Mouse (Mus musculus) left cerebral cortex, adult 18-20 months (tissue): ENCODE measurements around the gene D5Ertd579e. TPM values are rescaled to one million over a fixed set of nuclear protein-coding genes. Genes with fewer than 3 reads are reported as not detected.
A peak's percentile ranks its signal among the peaks of the same experiment; 100 is the strongest.

Source experiments
- DNase-seq, 2 experiments: peaks; one replicate each; pipeline ENCODE4 v3.0.0; 2021 to 2022; ENCODE audit warnings: low spot score in 2 of 2, mixed read lengths in 1 of 2
- long read RNA-seq, 2 experiments: library from polyadenylated mRNA; stranded (forward); transcript quantifications; one replicate each; pipeline ENCODE4 v2.0.0; 2021
- total RNA-seq, 2 experiments: library from RNA; stranded (reverse); gene quantifications; 2 replicates each; pipeline ENCODE4 v1.2.3; 2021

The D5Ertd579e gene
- 10 to 100 TPM; 91.9 to 94.7 TPM for total RNA-seq
- long read RNA-seq, experiment 1, full-length matches to known transcripts, result 22 of 51 reads
- long read RNA-seq, experiment 1, partial matches to known transcripts, result 5 of 51 reads
- long read RNA-seq, experiment 1, other reads (novel, unspliced or antisense), result 24 of 51 reads
- long read RNA-seq, experiment 2, full-length matches to known transcripts, result 8 of 30 reads
- long read RNA-seq, experiment 2, partial matches to known transcripts, result 8 of 30 reads
- long read RNA-seq, experiment 2, other reads (novel, unspliced or antisense), result 14 of 30 reads

DNA sequence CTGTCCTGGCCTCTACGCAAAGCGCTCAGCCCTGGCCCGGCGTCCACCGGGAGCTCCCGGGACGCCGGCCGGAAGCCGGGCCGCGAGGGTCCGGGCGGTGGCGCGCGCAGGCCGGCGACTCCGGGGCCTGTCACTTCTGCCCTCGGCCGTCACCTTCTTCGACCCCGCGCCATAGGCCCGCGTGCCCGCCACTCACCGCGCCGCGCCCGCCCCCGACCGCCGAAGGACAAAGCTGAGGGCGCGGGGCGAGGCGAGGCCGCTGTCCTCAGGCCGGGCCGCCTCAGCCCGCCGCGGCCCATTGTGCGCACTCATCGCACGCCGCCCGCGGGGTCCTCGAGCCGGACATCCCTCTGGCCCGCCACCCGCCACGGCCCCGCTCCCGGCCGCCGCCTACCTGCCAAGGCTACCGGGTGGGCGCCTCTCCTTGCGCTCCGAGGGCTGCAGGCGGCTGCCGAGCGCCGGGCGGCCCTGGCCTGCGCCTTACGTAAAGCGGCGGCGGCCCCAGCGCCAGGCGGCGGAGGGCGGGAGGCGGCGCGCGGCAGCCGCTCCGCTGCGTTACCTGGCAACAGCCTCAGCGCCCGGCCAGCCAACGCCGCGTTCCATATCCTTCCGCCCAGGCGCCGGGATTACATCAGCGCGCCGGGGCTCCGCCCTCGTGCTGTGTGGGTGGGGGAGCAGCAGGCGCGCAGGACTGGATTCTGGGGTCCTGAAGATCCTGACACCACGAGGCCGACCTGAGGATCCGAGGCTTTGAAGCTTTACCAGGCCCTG is at the start of gene D5Ertd579e:
D5Ertd579e (minus strand) TSS at position 564 of the 771 bp plus-strand sequence.
- peak; percentile 95 to 96 for DNase-seq

DNA sequence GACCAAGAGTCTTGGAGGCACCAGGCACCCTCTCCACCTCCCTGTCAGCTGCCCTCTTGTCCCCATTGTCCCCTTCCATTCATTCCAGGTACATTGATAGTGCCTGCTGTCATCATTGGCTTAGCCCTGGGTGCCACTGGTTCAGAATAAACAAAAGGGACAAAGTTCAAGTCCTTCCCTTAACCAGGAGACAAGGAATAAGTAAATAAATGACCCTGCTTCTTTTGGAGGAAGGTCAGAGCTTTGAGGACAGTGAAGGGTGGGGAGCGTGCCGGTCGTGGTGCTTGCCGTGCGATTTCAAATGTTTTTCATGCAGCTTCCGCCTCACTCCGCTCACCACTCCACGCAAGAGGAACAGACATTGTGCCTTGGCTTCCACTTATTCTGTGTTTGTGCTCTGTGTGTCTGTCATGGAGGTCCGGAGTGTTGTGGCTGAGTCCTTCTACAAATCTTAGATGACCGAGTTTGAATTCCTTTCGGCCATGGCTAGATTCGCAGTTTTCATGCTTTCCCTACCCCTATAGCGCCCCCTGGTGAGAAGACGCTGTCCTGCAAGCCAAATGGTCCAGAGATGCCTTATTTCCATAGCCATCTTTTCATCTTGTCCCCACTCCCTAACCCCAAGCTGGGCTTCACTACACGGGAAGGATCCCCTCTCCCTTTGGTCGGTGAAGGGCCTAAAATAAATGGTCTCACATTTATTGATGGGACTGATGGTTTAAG is 46.5 kb upstream of the D5Ertd579e start:
- peak; percentile 83 to 90 for DNase-seq

DNA sequence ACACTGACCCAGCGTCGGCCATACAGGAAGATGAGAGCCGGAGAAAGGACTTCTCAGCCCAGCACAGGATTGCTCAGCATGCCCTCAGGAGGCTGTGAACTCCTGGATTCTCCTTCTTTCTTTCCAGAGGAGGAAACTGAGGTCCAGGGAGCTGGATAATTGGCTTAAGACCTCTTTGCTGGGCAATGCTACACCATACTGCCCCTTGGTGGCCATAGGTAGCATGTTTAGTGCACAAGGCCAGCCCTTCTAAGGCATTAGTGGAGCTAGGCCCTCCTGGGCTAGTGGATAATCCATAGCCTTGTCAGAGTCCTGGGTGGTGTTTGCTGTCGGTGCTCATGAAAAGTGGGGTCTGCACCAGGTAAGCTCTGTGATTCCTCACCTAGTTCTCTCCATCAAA is 44.0 kb upstream of the D5Ertd579e start:
- peak; percentile 32 to 41 for DNase-seq

DNA sequence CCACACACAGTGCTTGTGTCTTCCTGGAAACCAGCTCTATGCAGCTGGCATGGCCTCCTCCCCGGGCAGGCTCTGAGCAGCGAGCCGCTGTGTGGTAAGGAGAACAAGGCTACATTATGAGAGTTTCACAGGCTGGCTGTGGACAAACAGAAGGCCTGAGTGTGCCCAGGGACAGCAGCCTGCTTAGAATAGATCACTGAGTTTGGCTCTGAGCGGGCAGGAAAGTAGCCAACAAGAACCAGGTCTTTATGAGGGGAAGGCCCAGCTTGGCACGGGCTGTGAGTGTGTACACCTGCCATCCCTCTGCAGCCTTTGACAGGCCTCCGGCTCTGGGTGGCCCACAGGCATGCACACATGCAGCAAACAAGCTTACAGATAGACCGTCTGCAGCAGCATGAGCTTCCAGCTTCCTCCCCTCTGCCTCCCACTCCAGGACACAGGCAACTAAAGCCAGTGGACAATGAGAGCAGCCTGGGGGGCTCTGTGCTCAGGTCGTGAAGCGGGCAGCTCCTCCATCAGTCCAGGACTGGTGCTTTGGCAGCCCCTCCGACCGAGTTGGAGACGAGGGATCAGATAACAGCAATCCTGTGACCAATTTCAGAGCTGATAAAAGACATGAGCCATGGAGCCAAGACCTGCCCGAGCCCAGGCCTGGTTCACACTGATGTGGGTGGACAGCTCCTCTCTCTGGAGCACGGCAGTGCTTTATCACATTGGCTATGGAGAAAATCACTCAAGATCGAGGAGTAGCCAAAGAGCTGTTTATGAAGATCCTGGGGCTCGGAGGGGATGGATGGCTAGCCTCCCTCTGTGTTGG is 43.2 kb upstream of the D5Ertd579e start:
- peak; percentile 44 to 53 for DNase-seq

DNA sequence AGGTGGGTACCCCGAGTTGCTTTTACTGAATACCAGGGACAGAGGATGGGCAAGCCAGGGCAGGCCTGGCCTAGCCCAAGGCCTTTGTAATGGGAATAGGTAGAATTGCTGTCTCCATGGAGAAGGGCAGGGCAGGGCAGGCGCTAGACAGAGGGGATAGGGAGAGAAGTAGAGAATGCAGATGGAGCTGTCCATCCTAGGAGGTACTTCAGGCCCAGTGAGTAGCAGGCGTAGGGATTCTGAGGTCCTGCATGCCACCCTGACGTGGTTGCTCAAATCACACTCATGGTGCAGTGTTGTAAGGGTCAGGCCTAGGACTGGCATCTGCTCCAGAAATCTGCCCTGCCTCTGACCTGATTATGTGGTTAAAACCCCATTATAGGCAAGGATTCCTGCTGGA is 41.9 kb upstream of the D5Ertd579e start:
- DNase-seq, result no peak

DNA sequence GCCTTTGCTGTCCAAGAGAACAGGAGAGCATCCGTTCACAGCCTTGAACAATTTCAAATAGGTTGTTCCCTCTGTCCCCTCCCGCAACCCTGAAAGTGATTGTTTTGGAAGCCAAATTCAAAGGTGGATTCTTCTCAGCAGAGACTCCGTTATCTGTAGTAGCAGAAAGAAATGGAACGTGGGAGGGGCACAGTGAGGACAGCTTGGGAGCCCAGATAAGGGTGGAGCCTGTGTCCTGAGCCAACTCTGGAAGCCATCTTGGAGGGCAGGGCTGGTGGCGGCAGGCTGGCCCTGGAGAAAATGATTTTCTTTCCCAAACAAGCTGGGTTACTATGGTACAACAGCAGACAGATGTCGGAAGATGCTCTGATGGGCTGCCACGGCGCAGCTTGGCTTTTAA is 40.2 kb upstream of the D5Ertd579e start:
- no peak for DNase-seq

DNA sequence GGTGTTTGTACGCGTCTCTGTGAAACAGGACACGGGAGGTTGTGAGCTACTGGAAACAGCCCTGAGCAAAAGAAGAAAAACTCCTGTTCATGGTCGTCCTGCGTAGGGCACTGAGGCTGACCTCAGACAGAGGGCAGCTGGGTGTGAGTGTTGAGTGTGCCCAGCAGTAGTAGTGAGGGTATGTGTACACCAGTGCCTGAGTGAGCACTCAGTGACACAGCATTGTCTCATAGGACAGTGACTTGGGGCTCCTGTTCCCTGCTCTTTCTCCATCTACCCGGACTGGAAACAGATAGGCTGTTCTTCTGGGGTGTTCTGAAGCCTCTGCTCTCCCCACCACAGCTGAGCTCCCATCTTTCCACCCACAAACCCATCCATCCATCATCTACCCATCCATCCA is 39.3 kb upstream of the D5Ertd579e start:
- no peak for DNase-seq

DNA sequence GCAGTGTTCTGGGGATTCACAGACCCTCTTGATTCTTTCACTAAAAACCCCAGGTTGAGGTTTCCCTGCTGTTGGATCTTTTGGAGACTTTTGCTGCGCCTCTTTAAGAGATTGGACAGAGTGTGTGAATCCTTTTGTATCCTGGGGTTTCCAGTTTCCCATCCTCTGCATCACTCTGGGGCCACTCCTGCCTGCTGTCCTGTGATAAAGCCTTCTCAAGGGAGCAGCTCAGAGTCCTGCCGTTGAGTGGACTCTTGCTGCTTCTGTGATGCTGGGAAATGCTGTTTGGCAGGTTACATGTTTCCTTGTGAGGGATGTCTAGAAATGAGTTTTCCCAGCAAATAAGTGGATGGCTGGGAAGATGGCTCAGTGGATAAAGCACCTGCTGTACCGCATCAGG is 37.6 kb upstream of the D5Ertd579e start:
- DNase-seq, result no peak

DNA sequence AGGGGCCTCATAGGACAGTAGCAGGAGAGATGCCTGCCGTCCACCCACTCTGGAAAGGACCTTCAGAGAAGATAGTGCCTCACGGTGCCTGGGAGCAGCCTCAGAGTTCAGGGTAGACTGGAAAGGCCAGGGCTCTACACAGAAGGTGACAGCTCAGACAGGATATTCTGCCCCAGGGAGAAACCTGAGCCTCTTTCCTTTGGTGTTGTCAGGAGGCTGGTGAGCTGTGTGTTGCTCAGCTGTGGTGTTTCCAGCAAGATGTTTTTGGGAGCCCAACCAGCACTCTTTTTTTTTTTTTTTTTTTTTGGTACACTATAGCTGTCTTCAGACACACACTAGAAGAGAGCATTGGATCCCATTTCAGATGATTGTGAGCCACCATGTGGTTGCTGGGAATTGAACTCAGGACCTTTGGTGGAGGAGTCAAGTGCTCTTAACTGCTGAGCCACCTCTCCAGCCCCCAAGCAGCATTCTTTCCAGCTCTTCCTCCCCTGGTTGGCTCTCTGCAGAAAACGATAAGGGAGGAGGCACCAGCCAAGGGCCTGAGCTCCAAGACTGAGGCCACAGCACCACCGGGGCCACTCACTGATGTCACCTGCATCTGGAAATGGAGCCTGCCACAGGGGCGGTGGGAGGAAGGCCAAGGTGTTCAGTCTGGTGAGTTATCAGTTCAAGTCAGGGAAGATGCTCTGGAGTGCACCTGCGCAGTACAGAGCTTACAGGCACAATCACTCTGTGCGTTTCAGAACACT is 36.3 kb upstream of the D5Ertd579e start:
- no peak for DNase-seq

DNA sequence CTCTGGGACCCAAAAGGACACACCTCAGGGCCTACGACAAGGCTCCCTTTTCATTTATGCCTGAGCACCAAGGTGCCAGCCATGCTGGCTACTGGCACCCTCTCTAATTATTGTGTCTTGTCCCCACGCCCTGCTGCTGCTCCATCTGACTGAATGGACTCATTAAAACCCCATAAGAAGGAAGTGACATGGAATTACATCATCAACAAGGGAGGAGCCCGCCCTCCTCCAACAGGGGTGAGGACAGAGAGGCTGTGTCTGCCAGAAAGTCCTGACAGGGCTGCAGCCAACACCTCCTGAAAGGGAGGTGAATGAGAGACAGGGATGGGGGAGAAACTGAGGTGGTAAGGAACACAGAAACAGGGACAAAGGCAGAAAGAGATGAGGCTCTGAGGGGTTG is 34.9 kb upstream of the D5Ertd579e start:
- no peak for DNase-seq

DNA sequence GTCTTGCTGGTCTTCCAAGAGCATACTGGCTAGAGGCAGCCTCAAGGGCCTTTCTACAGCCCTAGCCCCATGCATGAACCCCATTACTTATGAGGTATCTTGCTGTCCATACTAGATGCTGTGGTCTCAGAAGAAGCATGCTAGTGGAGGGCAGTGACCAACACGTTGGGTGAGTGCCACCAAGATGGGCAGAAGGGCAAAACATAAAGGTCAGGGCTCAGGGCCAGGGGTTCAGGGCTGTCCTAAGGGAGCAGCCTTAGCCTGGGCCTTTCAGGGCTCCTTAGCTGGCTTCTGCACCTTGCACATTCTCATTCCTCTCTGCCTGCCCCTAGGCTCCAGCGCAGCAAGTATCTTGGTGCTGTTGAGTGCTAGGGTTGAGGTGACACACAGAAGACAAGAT is 34.1 kb upstream of the D5Ertd579e start:
- no peak for DNase-seq

DNA sequence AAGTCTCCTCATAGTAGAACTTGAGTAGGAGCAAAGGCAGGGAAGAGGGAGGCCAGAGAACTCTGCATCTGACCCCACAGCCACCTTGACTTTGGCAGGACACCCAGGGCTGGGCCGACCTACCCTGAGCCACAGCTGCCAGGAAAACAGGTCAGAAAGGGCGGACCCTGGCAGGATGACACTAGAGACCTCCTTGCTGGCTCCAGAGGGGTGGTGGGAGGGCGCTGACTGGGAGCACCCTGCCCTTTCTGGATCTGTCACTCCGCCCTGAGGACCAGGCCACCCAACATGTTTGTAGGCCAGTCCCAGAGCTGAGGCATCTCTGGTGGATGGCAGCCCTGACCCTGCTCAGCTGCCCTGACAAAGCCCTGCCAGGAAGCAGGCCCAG is 33.3 kb upstream of the D5Ertd579e start:
- DNase-seq, result no peak

DNA sequence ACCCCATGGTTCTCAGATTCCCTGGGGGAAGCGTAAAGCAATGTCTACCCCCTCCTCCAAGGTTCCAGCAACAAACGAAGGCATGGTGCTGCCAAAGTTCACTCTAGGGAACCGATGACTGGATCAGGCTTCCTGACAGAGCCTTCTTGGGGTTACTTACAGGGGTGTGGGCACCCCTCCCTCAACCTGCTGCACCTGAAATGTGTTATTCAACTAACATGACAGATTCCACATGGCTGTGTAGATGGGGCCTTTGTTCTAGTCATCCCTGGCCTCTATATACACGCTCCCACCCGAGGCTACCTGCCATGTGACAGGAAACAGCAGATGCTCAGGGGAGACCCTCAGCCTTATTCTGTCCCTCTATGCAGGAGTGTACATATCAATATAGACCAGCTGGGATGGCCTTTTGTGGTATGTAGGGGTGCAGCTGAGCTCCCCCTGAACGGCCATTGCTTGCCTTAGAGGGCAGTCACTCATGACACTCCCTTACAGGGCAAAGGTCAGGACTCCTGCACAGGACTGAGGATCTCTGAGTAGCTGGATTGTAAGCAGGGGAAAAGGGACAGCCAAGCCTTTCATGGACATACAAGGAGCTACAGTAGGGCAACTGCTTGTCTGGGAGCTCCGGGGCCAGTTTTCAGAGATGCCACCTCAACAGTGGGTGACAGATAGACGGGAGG is 32.7 kb upstream of the D5Ertd579e start:
- DNase-seq, result no peak

DNA sequence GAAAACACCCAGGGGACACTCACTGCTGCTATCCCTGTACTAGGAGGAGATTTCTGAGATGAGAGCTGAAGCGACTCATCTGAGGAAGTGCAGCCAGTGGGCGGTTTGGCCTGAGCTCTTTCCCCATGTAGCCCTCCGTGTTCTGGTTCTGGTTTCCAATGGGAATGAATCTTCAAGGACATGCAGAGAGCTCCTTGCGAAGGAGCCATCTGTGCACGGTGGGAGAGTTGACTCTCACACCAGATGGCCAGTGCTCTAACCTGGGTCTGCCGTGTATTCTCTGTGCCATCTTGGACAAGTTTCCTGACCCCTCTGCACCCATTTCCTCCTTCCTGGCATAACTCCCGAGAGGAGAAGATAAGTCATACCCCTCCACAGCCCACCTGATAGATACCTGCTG is 32.0 kb upstream of the D5Ertd579e start:
- DNase-seq, result no peak

DNA sequence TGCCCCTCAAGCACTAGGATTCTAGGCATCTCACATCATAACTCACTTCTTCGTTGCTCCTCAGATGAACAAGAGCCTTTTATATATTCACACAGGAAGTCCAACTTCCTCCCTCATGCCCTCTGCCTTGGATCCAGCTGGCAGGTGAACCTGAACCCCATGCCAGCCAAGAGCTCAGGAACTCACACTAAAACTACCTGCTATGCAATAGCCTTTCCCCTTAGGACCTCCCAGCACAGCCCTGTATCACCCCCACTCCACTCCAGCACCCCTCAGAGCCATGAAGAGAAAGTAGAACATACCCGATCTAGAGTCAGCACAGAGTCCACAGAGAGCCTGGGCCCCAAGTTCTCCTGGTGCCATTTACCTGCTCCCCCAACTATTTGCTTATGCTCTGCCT is 31.3 kb upstream of the D5Ertd579e start:
- DNase-seq, result no peak

DNA sequence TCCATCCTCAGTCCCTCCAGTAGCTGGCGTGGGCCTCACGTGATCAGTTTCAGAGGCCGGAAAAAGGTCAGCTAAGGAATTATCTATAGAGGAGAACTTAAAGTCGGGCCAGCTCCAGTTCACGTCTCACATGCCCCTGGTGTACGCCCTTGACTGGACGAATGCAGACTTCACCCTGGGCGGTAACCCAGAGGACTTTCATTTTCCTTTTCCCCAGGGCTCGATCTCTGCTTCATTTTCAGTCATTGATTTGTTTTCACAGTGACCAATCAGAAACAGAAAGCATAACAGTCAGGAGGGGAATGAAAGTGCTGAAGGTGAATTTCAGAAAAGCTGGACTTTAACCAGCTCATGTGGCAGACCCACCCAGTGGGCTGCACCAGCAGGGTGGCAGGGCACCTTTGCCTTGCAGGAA is 30.6 kb upstream of the D5Ertd579e start:
- no peak for DNase-seq

DNA sequence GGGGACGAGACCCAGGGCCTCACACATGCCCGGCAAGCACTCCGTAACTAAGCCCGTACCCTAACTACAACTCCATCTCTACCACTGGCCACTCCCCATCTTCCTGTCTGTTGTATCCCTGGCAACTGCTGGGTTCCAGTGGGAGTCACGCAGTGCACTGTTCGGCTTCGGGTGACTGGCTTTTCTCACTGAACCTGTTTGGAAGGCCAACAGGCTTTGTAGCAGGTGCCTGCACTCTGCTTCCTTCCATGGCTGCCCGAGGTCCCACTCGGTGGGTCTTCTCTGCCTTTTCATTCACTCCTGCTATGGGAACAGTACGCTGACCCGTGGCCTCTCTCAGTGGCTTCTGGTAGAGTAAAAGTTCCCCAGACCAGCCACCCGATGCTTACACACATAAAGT is 30.0 kb upstream of the D5Ertd579e start:
- no peak for DNase-seq

DNA sequence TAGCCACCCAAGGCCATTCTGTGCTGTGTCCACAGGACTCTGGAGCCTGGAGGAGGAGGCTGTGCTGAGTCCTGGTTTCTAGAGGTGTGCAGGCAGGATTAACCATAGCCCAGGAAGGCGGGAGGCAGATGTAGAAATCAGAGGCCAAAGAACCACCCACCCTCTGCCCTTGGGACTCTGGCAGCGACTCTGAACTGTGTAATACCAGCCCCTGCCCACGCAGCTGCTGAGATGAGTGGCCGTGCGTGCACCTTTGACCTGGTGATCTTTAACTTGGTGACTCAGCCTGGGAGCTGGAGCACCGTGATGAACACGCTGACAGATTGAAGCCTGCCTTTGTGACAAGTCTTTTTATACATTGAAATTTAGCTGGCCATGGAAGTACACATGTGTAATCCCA is 28.4 kb upstream of the D5Ertd579e start:
- no peak for DNase-seq

DNA sequence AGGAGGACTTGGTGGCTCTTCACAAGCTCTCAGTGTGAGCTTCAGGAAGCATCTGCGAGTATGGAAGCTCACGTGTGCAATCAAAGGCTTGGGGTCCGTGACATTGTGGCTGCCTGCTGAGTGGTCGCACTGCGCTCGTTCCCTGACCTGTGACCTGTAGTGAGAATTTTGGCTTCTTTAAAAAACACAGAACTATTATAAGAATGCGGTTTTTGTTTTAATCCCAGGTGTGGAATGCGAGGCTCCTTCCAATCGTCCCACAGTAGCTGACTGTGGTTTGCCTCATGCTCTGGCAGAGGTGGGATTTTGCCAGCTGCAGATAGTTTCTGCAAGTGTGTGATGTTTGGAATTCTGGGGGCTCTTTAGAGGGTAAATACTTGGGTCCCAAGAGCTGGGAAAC is 27.5 kb upstream of the D5Ertd579e start:
- DNase-seq, result no peak

DNA sequence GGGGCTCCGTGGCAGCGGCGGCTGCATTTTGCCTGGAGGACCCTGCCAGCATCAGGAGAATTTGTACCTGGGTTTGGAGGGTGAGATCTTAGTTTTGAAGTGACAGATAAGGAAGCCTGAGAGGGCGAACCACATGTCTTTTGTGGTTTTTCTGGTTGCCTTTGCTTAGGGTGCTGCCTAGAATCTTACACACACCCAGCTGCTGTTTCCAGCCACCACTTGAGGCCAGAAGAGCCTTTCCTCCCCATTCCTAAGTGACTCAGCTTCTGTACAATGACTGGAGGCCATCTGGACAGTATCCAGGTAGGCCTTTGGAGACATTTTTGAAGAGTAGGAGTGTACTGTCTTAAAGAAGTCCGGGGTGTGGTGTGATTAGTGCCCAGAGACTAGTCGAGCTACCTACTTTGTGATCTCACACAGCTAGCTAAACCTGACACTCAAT is 26.6 kb upstream of the D5Ertd579e start:
- DNase-seq, result no peak
